ENCODE assay signal across 8 mouse cellular contexts in the genomic region with DNA sequence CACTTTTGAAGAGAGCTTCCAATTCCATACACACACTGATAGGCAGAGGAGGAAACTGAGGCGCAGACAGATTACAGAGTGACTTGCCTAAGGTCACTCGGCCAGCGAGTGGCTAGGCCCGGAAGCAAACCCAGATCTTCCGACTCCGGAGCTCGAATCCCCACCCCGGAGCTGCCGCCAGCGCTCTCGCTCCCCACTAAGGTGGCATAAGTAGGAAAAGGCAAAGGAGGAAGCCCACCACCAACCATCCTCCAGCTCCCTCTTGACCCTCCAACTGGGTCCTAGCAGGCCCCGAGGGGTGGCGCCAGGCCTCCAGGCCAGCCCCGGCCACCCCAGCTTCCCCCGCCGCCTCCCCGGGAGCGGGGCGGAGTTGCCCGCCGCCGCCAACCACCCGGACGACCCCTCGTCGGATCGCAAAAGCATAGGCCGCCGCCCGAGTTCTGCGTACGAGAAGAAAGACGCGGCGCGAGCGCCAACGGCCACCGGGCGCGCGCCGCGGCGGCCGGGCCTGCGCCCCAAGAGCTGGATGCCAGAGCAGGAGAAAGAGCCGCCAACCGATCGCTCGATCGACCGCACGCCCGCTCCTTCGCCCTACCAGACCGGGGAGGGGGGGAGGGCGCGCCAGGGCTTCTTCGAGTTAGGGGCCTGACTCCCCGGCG. TPM values are rescaled to one million over a fixed set of nuclear protein-coding genes. Genes with fewer than 3 reads are reported as not detected.
DNase-seq lines count a peak whose midpoint lies in the region; ATAC-seq and TF ChIP-seq lines count a peak whose summit lies in the region.

No protein-coding gene starts in this region.

- TF ChIP-seq CTCF in liver, postnatal 0 days (IDR thresholded peaks at IDR 0.05; ENCODE audit: low read depth) = no peak

- H3K36me3 ChIP-seq in erythroblast, embryonic 14.5 days (ENCODE audit: control insufficient read depth) = peaks cover 48% of the 10 kb centered on the region
- peaks cover 48% of the 10 kb centered on the region for H3K36me3 ChIP-seq in intestine, embryonic 14.5 days (ENCODE audit: control insufficient read depth, insufficient read depth, low read length)
- H3K36me3 ChIP-seq in liver, postnatal 0 days (replicated peaks; ENCODE audit: insufficient read depth, low read length) = peaks cover 24% of the 10 kb centered on the region
- peaks cover 29% of the 10 kb centered on the region for H3K36me3 ChIP-seq in stomach, embryonic 15.5 days

- TF ChIP-seq EP300 in liver, postnatal 0 days (IDR thresholded peaks at IDR 0.05; ENCODE audit: low read depth) = no peak

- 1% methylated on average over 58 of the region's 62 CpGs for WGBS in intestine, embryonic 14.5 days
- under 1% methylated on average over 50 of the region's 62 CpGs for WGBS in liver, postnatal 0 days (ENCODE audit: insufficient replicate concordance)
- 2% methylated on average over 42 of the region's 62 CpGs for WGBS in stomach, embryonic 15.5 days

- H3K4me2 ChIP-seq in intestine, embryonic 14.5 days (ENCODE audit: low read length) = peak overlapping the region; percentile 80
- peak overlapping the region; percentile 90 for H3K4me2 ChIP-seq in liver, postnatal 0 days (ENCODE audit: low read depth, low read length)
- H3K4me2 ChIP-seq in stomach, embryonic 15.5 days = peak overlapping the region; percentile 65

- peak; percentile 52 to 87 for DNase-seq in adrenal gland, adult (ENCODE audit: inconsistent age in 2 of 2, low spot score in 1 of 2)
- no peak for DNase-seq in adrenal gland, adult 8-10 months
- peak; percentile 19 for DNase-seq in right cerebral cortex, adult 18-20 months
- no peak for DNase-seq in right cerebral cortex, postnatal 14 days
- DNase-seq in intestine, embryonic 14.5 days (ENCODE audit: low spot score) = peak; percentile 81
- peak; percentile 56 for DNase-seq in liver, postnatal 0 days

- peaks cover 32% of the 10 kb centered on the region for H3K4me1 ChIP-seq in erythroblast, embryonic 14.5 days (ENCODE audit: control insufficient read depth)
- H3K4me1 ChIP-seq in intestine, embryonic 14.5 days (replicated peaks; ENCODE audit: control insufficient read depth, insufficient read depth, low read length) = peaks cover 8% of the 10 kb centered on the region
- H3K4me1 ChIP-seq in liver, postnatal 0 days (ENCODE audit: insufficient read depth) = peaks cover 19% of the 10 kb centered on the region
- H3K4me1 ChIP-seq in stomach, embryonic 15.5 days = peaks cover 7% of the 10 kb centered on the region; the same call in 1 of the 2 replicates

- H3K9ac ChIP-seq in intestine, embryonic 14.5 days (ENCODE audit: low read length) = peak overlapping the region; percentile 98
- H3K9ac ChIP-seq in liver, postnatal 0 days (replicated peaks) = peak overlapping the region; percentile 89
- H3K9ac ChIP-seq in stomach, embryonic 15.5 days = peak overlapping the region; percentile 82

- H3K9me3 ChIP-seq in erythroblast, embryonic 14.5 days (ENCODE audit: control insufficient read depth, low read length) = peaks cover 14% of the 10 kb centered on the region
- H3K9me3 ChIP-seq in intestine, embryonic 14.5 days (ENCODE audit: control insufficient read depth, low read length) = peaks cover 24% of the 10 kb centered on the region
- no peaks in the 10 kb centered on the region; the same call in 1 of the 2 replicates for H3K9me3 ChIP-seq in liver, postnatal 0 days (ENCODE audit: low read length)
- H3K9me3 ChIP-seq in stomach, embryonic 15.5 days = no peaks in the 10 kb centered on the region

- H3K4me3 ChIP-seq in erythroblast, embryonic 14.5 days (replicated peaks) = peak overlapping the region; percentile 72
- peak overlapping the region; percentile 84 for H3K4me3 ChIP-seq in intestine, embryonic 14.5 days (ENCODE audit: low read depth, low read length)
- H3K4me3 ChIP-seq in liver, postnatal 0 days (ENCODE audit: low read depth, low read length) = peak overlapping the region; percentile 75
- H3K4me3 ChIP-seq in stomach, embryonic 15.5 days (replicated peaks) = peak overlapping the region; percentile 84

- H3K27ac ChIP-seq in intestine, embryonic 14.5 days (ENCODE audit: low read depth) = peak overlapping the region; percentile 94
- peak overlapping the region; percentile 88 for H3K27ac ChIP-seq in liver, postnatal 0 days (ENCODE audit: low read depth)
- H3K27ac ChIP-seq in stomach, embryonic 15.5 days = peak overlapping the region; percentile 90

- peak; percentile 42 for ATAC-seq in intestine, embryonic 14.5 days (replicated peaks; ENCODE audit: low FRiP score, low TSS enrichment, low read depth)
- peak; percentile 68 for ATAC-seq in liver, postnatal 0 days
- peak; percentile 6; the same call in 1 of the 2 replicates for ATAC-seq in stomach, embryonic 15.5 days (ENCODE audit: insufficient read depth, low FRiP score, low read depth)

- H3K27me3 ChIP-seq in erythroblast, embryonic 14.5 days (ENCODE audit: control insufficient read depth) = no peaks in the 10 kb centered on the region
- H3K27me3 ChIP-seq in intestine, embryonic 14.5 days (replicated peaks; ENCODE audit: control insufficient read depth, insufficient read depth, low read length) = no peaks in the 10 kb centered on the region
- no peaks in the 10 kb centered on the region for H3K27me3 ChIP-seq in liver, postnatal 0 days (ENCODE audit: insufficient read depth, low read length)
- no peaks in the 10 kb centered on the region for H3K27me3 ChIP-seq in stomach, embryonic 15.5 days (replicated peaks)

RNA-seq across cellular contexts. Expression of a gene that starts 0.6 kb away (rescaled TPM):
- total RNA-seq in adrenal gland, adult 8-10 months (2022) = 10 to 100 TPM; 44.6 to 64.3 (median 51.3) TPM
- polyA plus RNA-seq in erythroblast, embryonic 14.5 days (2012) = 0.22 TPM in 2 replicates
- 24.8 and 25.6 TPM in 2 replicates for polyA plus RNA-seq in intestine, embryonic 14.5 days (2014; fragmentation: Nextera tagmentation; extraction: Ambion mirVana)
- polyA plus RNA-seq in liver, postnatal 0 days (2015; fragmentation: Nextera tagmentation; extraction: Ambion mirVana) = 3.0 and 3.7 TPM in 2 replicates
- polyA plus RNA-seq in stomach, embryonic 15.5 days (2015; fragmentation: Nextera tagmentation; extraction: Ambion mirVana) = 23.4 and 25.8 TPM in 2 replicates

Comparison
In these comparisons a context has a peak if more than half of its experiments do, and no peak if none do; other contexts are left out.
1. DNase-seq: peak in adrenal gland, adult (2 of 2), right cerebral cortex, adult 18-20 months (single experiment), intestine, embryonic 14.5 days (single experiment) and liver, postnatal 0 days (single experiment); none in adrenal gland, adult 8-10 months (single experiment) and right cerebral cortex, postnatal 14 days (single experiment).
2. ATAC-seq: peak in every context shown above with its lines; median percentile 68 in liver, postnatal 0 days; 42 in intestine, embryonic 14.5 days; 6 in stomach, embryonic 15.5 days.
3. Peak in every context shown above with its lines, with median percentiles within 50 percentile points of each other: H3K4me3 ChIP-seq, H3K27ac ChIP-seq, H3K4me2 ChIP-seq and H3K9ac ChIP-seq.